20 mouse cellular contexts compared by ENCODE assay signal in the genomic region with DNA sequence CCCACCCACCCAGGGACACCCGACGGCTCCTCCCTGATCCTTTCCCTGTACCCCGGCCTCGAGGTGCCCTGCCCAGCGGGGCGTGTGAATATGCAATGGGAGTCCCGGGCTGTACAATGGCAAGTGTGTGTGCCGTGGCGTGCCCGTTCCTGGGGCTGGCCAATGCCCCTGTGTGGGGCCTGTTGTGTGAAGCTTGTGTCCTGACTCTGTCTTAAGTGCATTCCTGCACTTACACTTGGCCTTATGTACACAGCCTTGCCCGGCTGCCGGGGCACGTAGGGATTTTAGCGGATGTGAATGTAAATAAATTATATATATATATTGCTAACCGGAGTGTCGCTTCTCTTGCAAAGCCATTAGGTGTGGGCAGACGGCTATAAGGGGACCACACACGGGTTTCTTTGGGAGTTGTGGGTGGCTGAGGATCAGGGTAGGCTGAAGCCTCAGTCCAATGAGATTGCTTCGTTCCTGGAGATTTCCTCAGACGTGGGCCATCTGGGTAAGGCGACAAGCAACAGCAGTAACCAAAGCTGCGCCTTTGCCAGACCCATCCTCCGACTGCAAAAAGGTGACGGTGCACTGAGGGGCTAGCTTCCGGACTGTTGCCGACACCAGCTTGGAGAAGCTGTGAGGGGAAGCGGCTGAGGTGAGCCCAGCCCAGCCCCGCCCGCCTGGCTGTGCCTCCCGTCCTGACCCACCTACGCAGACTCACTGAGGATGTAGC. TPM values are rescaled to one million over a fixed set of nuclear protein-coding genes. Genes with fewer than 3 reads are reported as not detected.
DNase-seq lines count a peak whose midpoint lies in the region; ATAC-seq and TF ChIP-seq lines count a peak whose summit lies in the region.
"Had no signal": no experiment of that assay in that cellular context is flagged by ENCODE, and none has a peak within 500 bp of the region (broad histone marks: within the 10 kb centered on the region; RNA-seq: fewer than 3 reads in every experiment).

No protein-coding gene starts in this region.

- no peak overlapping the region for H3K4me3 ChIP-seq in lung, embryonic 14.5 days (ENCODE audit: low read depth, low read length)
- H3K4me3 ChIP-seq in lung, adult 2 months (replicated peaks; ENCODE audit: extremely low read depth, low read depth, low read length), result no peak overlapping the region
- no peak overlapping the region for H3K4me3 ChIP-seq in neural tube, embryonic 12.5 days
- H3K4me3 ChIP-seq: erythroblast, embryonic 14.5 days; forebrain, embryonic 13.5 days; intestine, embryonic 15.5 days; kidney, embryonic 15.5 days; limb, embryonic 15.5 days; liver, embryonic 15.5 days had no signal

- no peak for TF ChIP-seq CTCF in lung, embryonic 14.5 days (IDR thresholded peaks at IDR 0.05; ENCODE audit: low read depth)
- no peak for TF ChIP-seq CTCF in lung, adult 2 months (IDR thresholded peaks at IDR 0.05; ENCODE audit: insufficient read depth, low read length)

- H3K4me1 ChIP-seq in lung, embryonic 14.5 days (ENCODE audit: insufficient read depth), result 0 out of 2 replicates have a peak, but pooled peaks cover 7% of the 10 kb centered on the region
- no peaks in the 10 kb centered on the region for H3K4me1 ChIP-seq in lung, adult 2 months (ENCODE audit: control insufficient read depth, insufficient read depth, low read length)
- H3K4me1 ChIP-seq in neural tube, embryonic 12.5 days, result peaks cover 28% of the 10 kb centered on the region
- H3K4me1 ChIP-seq: intestine, embryonic 15.5 days; limb, embryonic 15.5 days; liver, embryonic 15.5 days had no signal

- WGBS in lung, embryonic 14.5 days, result 28% methylated on average over 31 of the region's 31 CpGs
- 45% methylated on average over 31 of the region's 31 CpGs for WGBS in lung, adult 2 months
- WGBS in neural tube, embryonic 12.5 days, result 62% methylated on average over 31 of the region's 31 CpGs

- peak; percentile 33 to 46 for DNase-seq in frontal cortex, postnatal 36 days (ENCODE audit: low spot score in 2 of 2)
- no peak for DNase-seq in frontal cortex, postnatal 25 days (ENCODE audit: low spot score in 2 of 2)
- peak; percentile 52 for DNase-seq in lung, embryonic 14.5 days
- DNase-seq in lung, adult 2 months, result no peak
- DNase-seq in neural tube, embryonic 10.5 days (ENCODE audit: extremely low spot score, low spot score), result no peak
- DNase-seq in right cerebral cortex, postnatal 14 days, result peak; percentile 16
- DNase-seq: cerebellum, adult 8-10 months; gastrocnemius, postnatal 36 days; heart, postnatal 10 days; thymus, postnatal 14 days had no signal

- no peaks in the 10 kb centered on the region for H3K9me3 ChIP-seq in lung, embryonic 14.5 days (ENCODE audit: low read depth, low read length)
- no peaks in the 10 kb centered on the region for H3K9me3 ChIP-seq in neural tube, embryonic 12.5 days
- H3K9me3 ChIP-seq: forebrain, embryonic 13.5 days; intestine, embryonic 15.5 days; kidney, embryonic 15.5 days; limb, embryonic 15.5 days; liver, embryonic 15.5 days had no signal

- no peaks in the 10 kb centered on the region for H3K27me3 ChIP-seq in lung, embryonic 14.5 days (ENCODE audit: insufficient read depth, low read length)
- H3K27me3 ChIP-seq in neural tube, embryonic 12.5 days (replicated peaks), result peaks cover 32% of the 10 kb centered on the region
- H3K27me3 ChIP-seq: limb, embryonic 15.5 days; liver, embryonic 15.5 days had no signal

- ATAC-seq in lung, embryonic 14.5 days (ENCODE audit: insufficient read depth), result peak; percentile 69; the same call in 1 of the 2 replicates
- ATAC-seq in neural tube, embryonic 12.5 days (ENCODE audit: low FRiP score, low read depth), result 0 out of 2 replicates have a peak, but pooled peaks have one; percentile 10
- ATAC-seq in megakaryocyte, adult 5-6 weeks (ENCODE audit: poor library complexity, severe bottlenecking), result no peak
- ATAC-seq: forebrain, embryonic 13.5 days had no signal

- no peak for TF ChIP-seq POLR2A in lung, adult 2 months (IDR thresholded peaks at IDR 0.05; ENCODE audit: borderline replicate concordance, extremely low read depth, low read depth, low read length)

- no peak overlapping the region for H3K9ac ChIP-seq in lung, embryonic 14.5 days
- H3K9ac ChIP-seq in neural tube, embryonic 12.5 days, result no peak overlapping the region
- H3K9ac ChIP-seq: forebrain, embryonic 13.5 days; intestine, embryonic 15.5 days; kidney, embryonic 15.5 days; limb, embryonic 15.5 days; liver, embryonic 15.5 days had no signal

- H3K4me2 ChIP-seq in lung, embryonic 14.5 days, result peak overlapping the region; percentile 16
- H3K4me2 ChIP-seq in neural tube, embryonic 12.5 days (replicated peaks), result no peak overlapping the region
- H3K4me2 ChIP-seq: forebrain, embryonic 13.5 days; heart, embryonic 11.5 days; intestine, embryonic 15.5 days; kidney, embryonic 15.5 days; limb, embryonic 15.5 days; liver, embryonic 15.5 days had no signal

- H3K36me3 ChIP-seq in lung, embryonic 14.5 days (ENCODE audit: insufficient read depth), result no peaks in the 10 kb centered on the region
- no peaks in the 10 kb centered on the region for H3K36me3 ChIP-seq in neural tube, embryonic 12.5 days
- H3K36me3 ChIP-seq: intestine, embryonic 15.5 days; kidney, embryonic 15.5 days; limb, embryonic 15.5 days; liver, embryonic 15.5 days had no signal

- H3K27ac ChIP-seq in lung, embryonic 14.5 days (ENCODE audit: low read depth), result no peak overlapping the region; the same call in 1 of the 2 replicates
- H3K27ac ChIP-seq in neural tube, embryonic 12.5 days, result no peak overlapping the region
- H3K27ac ChIP-seq: forebrain, embryonic 13.5 days; intestine, embryonic 15.5 days; kidney, embryonic 15.5 days; limb, embryonic 15.5 days; liver, embryonic 15.5 days; stomach, postnatal 0 days had no signal

RNA-seq across cellular contexts. Expression of a gene that starts 15.3 kb away (rescaled TPM):
- 1.1 and 1.2 TPM in 2 replicates for polyA plus RNA-seq in lung, embryonic 14.5 days (2014; fragmentation: Nextera tagmentation; extraction: Ambion mirVana)
- 3.4 and 5.2 TPM in 2 replicates for polyA plus RNA-seq in lung, adult 2 months (2012; rRNA removed)
- polyA plus RNA-seq in neural tube, embryonic 12.5 days (2016; fragmentation: Nextera tagmentation; extraction: Ambion mirVana), result 0.80 and 0.84 TPM in 2 replicates
- 37.9 and 43.1 TPM in 2 replicates for total RNA-seq in megakaryocyte, adult 5-6 weeks (2015)
- 99.2 and 109 TPM in 2 replicates for total RNA-seq in megakaryocyte, adult 5-6 weeks (2017)

RNA-seq across cellular contexts. Expression of a gene that starts 56.6 kb away (rescaled TPM):
- 6.5 and 7.5 TPM in 2 replicates for polyA plus RNA-seq in lung, embryonic 14.5 days (2014; fragmentation: Nextera tagmentation; extraction: Ambion mirVana)
- 2.9 and 3.7 TPM in 2 replicates for polyA plus RNA-seq in lung, adult 2 months (2012; rRNA removed)
- 5.9 and 7.7 TPM in 2 replicates for polyA plus RNA-seq in neural tube, embryonic 12.5 days (2016; fragmentation: Nextera tagmentation; extraction: Ambion mirVana)
- total RNA-seq in megakaryocyte, adult 5-6 weeks (2015), result 0.38 and 0.71 TPM in 2 replicates
- 0.24 and 1.8 TPM in 2 replicates for total RNA-seq in megakaryocyte, adult 5-6 weeks (2017)
- polyA plus RNA-seq: erythroblast, embryonic 14.5 days had no signal

Comparison
In these comparisons a context has a peak if more than half of its experiments do, and no peak if none do; other contexts are left out.
1. DNase-seq: peak in frontal cortex, postnatal 36 days (2 of 2), lung, embryonic 14.5 days (single experiment) and right cerebral cortex, postnatal 14 days (single experiment); none in frontal cortex, postnatal 25 days (0 of 2), lung, adult 2 months (single experiment) and neural tube, embryonic 10.5 days (single experiment).